Mouse (Mus musculus) heart, adult 11 months (tissue): ENCODE data around the gene Nfu1.

Experiments
- DNase-seq: peaks from one replicate; pipeline ENCODE4 v3.0.0; 2022

Nfu1 gene

DNA sequence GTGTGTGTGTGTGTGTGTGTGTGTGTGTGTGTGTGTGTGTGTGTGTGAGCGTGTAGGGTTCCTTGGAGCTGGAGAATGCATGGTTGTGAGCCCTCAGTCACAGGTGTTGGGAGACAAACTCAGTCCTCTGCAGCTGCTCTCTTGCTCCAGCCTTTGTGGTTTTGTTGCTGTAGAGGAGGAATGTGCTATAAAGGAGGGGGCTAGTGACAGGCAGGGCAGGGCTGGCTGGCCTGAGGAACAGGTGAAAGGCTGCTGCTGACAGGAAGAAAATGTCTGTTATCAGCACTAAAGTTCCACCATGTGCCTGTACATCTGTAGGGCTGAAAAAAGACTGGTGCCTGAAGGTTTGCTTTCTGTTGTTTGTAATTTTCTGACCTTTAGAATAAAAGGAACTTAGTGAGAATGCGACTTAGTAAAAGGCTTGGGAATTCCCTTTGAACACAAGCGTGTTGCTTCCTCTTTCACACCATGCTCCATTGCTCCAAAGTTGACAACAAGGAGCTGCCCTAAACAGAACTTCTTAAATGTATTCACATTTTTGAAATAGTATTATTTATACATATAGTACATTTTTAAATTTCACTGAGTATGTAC is 66.2 kb downstream of the Nfu1 start:
- DNase-seq, result peak; percentile 87
